In genomic region chr7:45419859-45420614, GRCm38 (mm10) we compare ENCODE assay signal across 12 mouse cellular contexts. TPM values are rescaled to one million over a fixed set of nuclear protein-coding genes. Genes with fewer than 3 reads are reported as not detected.
DNase-seq lines count a peak whose midpoint lies in the region; ATAC-seq and TF ChIP-seq lines count a peak whose summit lies in the region.
"Had no signal": no experiment of that assay in that cellular context is flagged by ENCODE, and none has a peak within 500 bp of the region (broad histone marks: within the 10 kb centered on the region; RNA-seq: fewer than 3 reads in every experiment).

No protein-coding gene starts in this region.

- H3K4me1 ChIP-seq in lung, embryonic 14.5 days (ENCODE audit: insufficient read depth), result peaks cover 11% of the 10 kb centered on the region; the same call in 1 of the 2 replicates
- peaks cover 10% of the 10 kb centered on the region; the same call in 1 of the 2 replicates for H3K4me1 ChIP-seq in limb, embryonic 14.5 days (ENCODE audit: control insufficient read depth, insufficient read depth, low read length)
- H3K4me1 ChIP-seq in stomach, postnatal 0 days (replicated peaks; ENCODE audit: control insufficient read depth, insufficient read depth), result no peaks in the 10 kb centered on the region

- peak; percentile 47 for DNase-seq in embryo, embryonic 11 days
- no peak for DNase-seq in embryo, embryonic 10.5 days (ENCODE audit: low spot score)
- DNase-seq in lung, embryonic 14.5 days, result peak; percentile 54
- DNase-seq in lung, postnatal 14 days, result no peak
- DNase-seq in limb, embryonic 14.5 days (ENCODE audit: low spot score), result peak; percentile 67
- peak; percentile 35 for DNase-seq in stomach, postnatal 0 days (ENCODE audit: low spot score)
- DNase-seq in urinary bladder, adult 2 months (ENCODE audit: low spot score), result no peak
- no peak for DNase-seq in thymus, postnatal 4 days
- DNase-seq: cerebellum, adult 9-10 months had no signal

- H3K9ac ChIP-seq in lung, embryonic 14.5 days, result no peak overlapping the region
- H3K9ac ChIP-seq in limb, embryonic 14.5 days (ENCODE audit: low read depth, low read length, severe bottlenecking), result 0 out of 2 replicates have a peak overlapping the region, but pooled peaks have one; percentile 12
- no peak overlapping the region for H3K9ac ChIP-seq in stomach, postnatal 0 days (ENCODE audit: low read length)
- H3K9ac ChIP-seq: hindbrain, embryonic 15.5 days had no signal

- peaks cover 46% of the 10 kb centered on the region for H3K36me3 ChIP-seq in lung, embryonic 14.5 days (ENCODE audit: insufficient read depth)
- H3K36me3 ChIP-seq in limb, embryonic 14.5 days (ENCODE audit: control insufficient read depth, insufficient read depth, low read length), result peaks cover 47% of the 10 kb centered on the region
- H3K36me3 ChIP-seq in stomach, postnatal 0 days (ENCODE audit: control insufficient read depth, insufficient read depth, low read length), result peaks cover 26% of the 10 kb centered on the region

- H3K27me3 ChIP-seq in lung, embryonic 14.5 days (ENCODE audit: insufficient read depth, low read length), result peaks cover 38% of the 10 kb centered on the region
- H3K27me3 ChIP-seq in limb, embryonic 14.5 days (ENCODE audit: control insufficient read depth, insufficient read depth, low read length), result peaks cover 21% of the 10 kb centered on the region
- no peaks in the 10 kb centered on the region for H3K27me3 ChIP-seq in stomach, postnatal 0 days (ENCODE audit: control insufficient read depth, insufficient read depth, low read length)

- no peak for TF ChIP-seq EP300 in stomach, postnatal 0 days (optimal IDR thresholded peaks at IDR 0.05)

- peak; percentile 32 for ATAC-seq in lung, embryonic 14.5 days (ENCODE audit: insufficient read depth)
- ATAC-seq in limb, embryonic 14.5 days (ENCODE audit: low FRiP score, low read depth), result no peak
- ATAC-seq in stomach, postnatal 0 days (ENCODE audit: low FRiP score, low TSS enrichment), result no peak

- no peak for TF ChIP-seq CTCF in lung, embryonic 14.5 days (IDR thresholded peaks at IDR 0.05; ENCODE audit: low read depth)
- no peak for TF ChIP-seq CTCF in stomach, postnatal 0 days (IDR thresholded peaks at IDR 0.05; ENCODE audit: low read depth)

- no peaks in the 10 kb centered on the region for H3K9me3 ChIP-seq in lung, embryonic 14.5 days (ENCODE audit: low read depth, low read length)
- no peaks in the 10 kb centered on the region for H3K9me3 ChIP-seq in limb, embryonic 14.5 days (ENCODE audit: control insufficient read depth, low read length)
- H3K9me3 ChIP-seq in stomach, postnatal 0 days (ENCODE audit: control insufficient read depth, low read length), result no peaks in the 10 kb centered on the region
- H3K9me3 ChIP-seq: G1E; hindbrain, embryonic 15.5 days had no signal

- 9% methylated on average over 27 of the region's 27 CpGs for WGBS in lung, embryonic 14.5 days
- WGBS in limb, embryonic 14.5 days, result 10% methylated on average over 25 of the region's 27 CpGs
- 16% methylated on average over 26 of the region's 27 CpGs for whole genome bisulfite sequencing in stomach, postnatal 0 days

- no peak for TF ChIP-seq POLR2A in limb, embryonic 14.5 days (IDR thresholded peaks at IDR 0.05; ENCODE audit: borderline replicate concordance, extremely low read depth, insufficient read depth, insufficient read length)

- no peak overlapping the region for H3K27ac ChIP-seq in lung, embryonic 14.5 days (ENCODE audit: low read depth)
- no peak overlapping the region for H3K27ac ChIP-seq in limb, embryonic 14.5 days (replicated peaks; ENCODE audit: low read depth, low read length)
- no peak overlapping the region for H3K27ac ChIP-seq in stomach, postnatal 0 days (replicated peaks)
- H3K27ac ChIP-seq: hindbrain, embryonic 15.5 days had no signal

- no peak overlapping the region for H3K4me3 ChIP-seq in lung, embryonic 14.5 days (ENCODE audit: low read depth, low read length)
- H3K4me3 ChIP-seq in limb, embryonic 14.5 days (replicated peaks; ENCODE audit: low read length), result 0 out of 2 replicates have a peak overlapping the region, but pooled peaks have one; percentile 2
- H3K4me3 ChIP-seq in stomach, postnatal 0 days (ENCODE audit: low read depth, low read length), result no peak overlapping the region
- H3K4me3 ChIP-seq: erythroblast, embryonic 14.5 days; hindbrain, embryonic 15.5 days had no signal

- peak overlapping the region; percentile 27 for H3K4me2 ChIP-seq in lung, embryonic 14.5 days
- peak overlapping the region; percentile 20 for H3K4me2 ChIP-seq in limb, embryonic 14.5 days (replicated peaks; ENCODE audit: low read depth, low read length, severe bottlenecking)
- H3K4me2 ChIP-seq in stomach, postnatal 0 days (replicated peaks; ENCODE audit: low read depth), result no peak overlapping the region
- H3K4me2 ChIP-seq: hindbrain, embryonic 15.5 days had no signal

RNA-seq across cellular contexts. Expression of gene Lhb, which starts 0.6 kb away (rescaled TPM):
- polyA plus RNA-seq in lung, embryonic 14.5 days (2014; fragmentation: Nextera tagmentation; extraction: Ambion mirVana), result not detected in 2 replicates
- polyA plus RNA-seq in limb, embryonic 14.5 days (2012; rRNA removed), result 0.50 and 1.4 TPM in 2 replicates
- not detected in 2 replicates for polyA plus RNA-seq in limb, embryonic 14.5 days (2014; fragmentation: Nextera tagmentation; extraction: Ambion mirVana)
- not detected in 2 replicates for polyA plus RNA-seq in stomach, postnatal 0 days (2015; fragmentation: Nextera tagmentation; extraction: Ambion mirVana)
- 0.14 TPM in 1 of 2 replicates, not detected in the other for polyA plus RNA-seq in urinary bladder, adult 2 months (2012; rRNA removed)
- polyA plus RNA-seq: erythroblast, embryonic 14.5 days; G1E had no signal

RNA-seq across cellular contexts. Expression of gene Ntf5, which starts 6.5 kb away (rescaled TPM):
- polyA plus RNA-seq in lung, embryonic 14.5 days (2014; fragmentation: Nextera tagmentation; extraction: Ambion mirVana), result 1.9 and 2.2 TPM in 2 replicates
- 4.2 and 4.5 TPM in 2 replicates for polyA plus RNA-seq in limb, embryonic 14.5 days (2012; rRNA removed)
- 4.4 and 6.0 TPM in 2 replicates for polyA plus RNA-seq in limb, embryonic 14.5 days (2014; fragmentation: Nextera tagmentation; extraction: Ambion mirVana)
- 1.5 and 1.8 TPM in 2 replicates for polyA plus RNA-seq in stomach, postnatal 0 days (2015; fragmentation: Nextera tagmentation; extraction: Ambion mirVana)
- 2.9 and 4.2 TPM in 2 replicates for polyA plus RNA-seq in urinary bladder, adult 2 months (2012; rRNA removed)
- polyA plus RNA-seq: erythroblast, embryonic 14.5 days had no signal

RNA-seq across cellular contexts. Expression of gene Kcna7, which starts 14.6 kb away (rescaled TPM):
- polyA plus RNA-seq in lung, embryonic 14.5 days (2014; fragmentation: Nextera tagmentation; extraction: Ambion mirVana), result 0.08 TPM in 1 of 2 replicates, not detected in the other
- polyA plus RNA-seq in limb, embryonic 14.5 days (2012; rRNA removed), result 0.10 TPM in 2 replicates
- polyA plus RNA-seq in limb, embryonic 14.5 days (2014; fragmentation: Nextera tagmentation; extraction: Ambion mirVana), result 0.11 TPM in 1 of 2 replicates, not detected in the other
- 0.15 and 0.17 TPM in 2 replicates for polyA plus RNA-seq in stomach, postnatal 0 days (2015; fragmentation: Nextera tagmentation; extraction: Ambion mirVana)
- 0.03 and 0.07 TPM in 2 replicates for polyA plus RNA-seq in urinary bladder, adult 2 months (2012; rRNA removed)
- polyA plus RNA-seq: erythroblast, embryonic 14.5 days; G1E; hindbrain, embryonic 15.5 days had no signal

RNA-seq across cellular contexts. Expression of gene Gys1, which starts 14.6 kb away (rescaled TPM):
- 35.7 and 36.0 TPM in 2 replicates for polyA plus RNA-seq in lung, embryonic 14.5 days (2014; fragmentation: Nextera tagmentation; extraction: Ambion mirVana)
- 44.1 and 59.1 TPM in 2 replicates for polyA plus RNA-seq in limb, embryonic 14.5 days (2012; rRNA removed)
- polyA plus RNA-seq in limb, embryonic 14.5 days (2014; fragmentation: Nextera tagmentation; extraction: Ambion mirVana), result 35.8 and 37.3 TPM in 2 replicates
- polyA plus RNA-seq in stomach, postnatal 0 days (2015; fragmentation: Nextera tagmentation; extraction: Ambion mirVana), result 10.1 and 10.6 TPM in 2 replicates
- polyA plus RNA-seq in urinary bladder, adult 2 months (2012; rRNA removed), result 39.3 TPM in 2 replicates

RNA-seq across cellular contexts. Expression of gene Ruvbl2, which starts 17.9 kb away (rescaled TPM):
- 163 and 173 TPM in 2 replicates for polyA plus RNA-seq in lung, embryonic 14.5 days (2014; fragmentation: Nextera tagmentation; extraction: Ambion mirVana)
- 120 TPM in 2 replicates for polyA plus RNA-seq in limb, embryonic 14.5 days (2012; rRNA removed)
- polyA plus RNA-seq in limb, embryonic 14.5 days (2014; fragmentation: Nextera tagmentation; extraction: Ambion mirVana), result 119 and 126 TPM in 2 replicates
- 46.2 and 46.7 TPM in 2 replicates for polyA plus RNA-seq in stomach, postnatal 0 days (2015; fragmentation: Nextera tagmentation; extraction: Ambion mirVana)
- polyA plus RNA-seq in urinary bladder, adult 2 months (2012; rRNA removed), result 35.8 and 41.4 TPM in 2 replicates

Comparison
In these comparisons a context has a peak if more than half of its experiments do, and no peak if none do; other contexts are left out.
1. DNase-seq: peak in embryo, embryonic 11 days (single experiment), lung, embryonic 14.5 days (single experiment), limb, embryonic 14.5 days (single experiment) and stomach, postnatal 0 days (single experiment); none in embryo, embryonic 10.5 days (single experiment), lung, postnatal 14 days (single experiment), urinary bladder, adult 2 months (single experiment) and thymus, postnatal 4 days (single experiment).